Mouse (Mus musculus): ENCODE results near the gene Snai1. TPM values are rescaled to one million over a fixed set of nuclear protein-coding genes. Genes with fewer than 3 reads are reported as not detected.

The Snai1 gene
- total RNA-seq, 2 experiments from 2014 or later = 6.2 to 8.5 TPM

GRCm38 (mm10) chr2:167585273-167585672 lies 47.3 kb downstream of the Snai1 start:
- DNase-seq = no peak

GRCm38 (mm10) chr2:167586041-167586440 lies 48.0 kb downstream of the Snai1 start:
- peak; percentile 57 for DNase-seq

- no peak for DNase-seq
Observed at GRCm38 (mm10) chr2:167586976-167587375, 49.0 kb downstream of the Snai1 start.

- peak; percentile 62 for DNase-seq
Observed at GRCm38 (mm10) chr2:167588774-167589577, 51.0 kb downstream of the Snai1 start.

Other genes with a start within 250 kb of the Snai1 start
- gene B4galt5, start 189.0 kb upstream of the Snai1 start, total RNA-seq (2021) = 10 to 100 TPM; 55.5 to 76.9 TPM
- 10 to 100 TPM; 28.8 to 37.0 TPM for gene Slc9a8, start 116.5 kb upstream of the Snai1 start, total RNA-seq (2021)
- gene Rnf114, start 45.5 kb upstream of the Snai1 start, total RNA-seq (2021) = 10 to 100 TPM; 51.0 to 55.9 TPM
- gene Spata2, start 45.3 kb upstream of the Snai1 start, total RNA-seq (2021) = 10 to 100 TPM; 26.5 to 28.9 TPM
- 100 to 1,000 TPM; 159 to 162 TPM for gene Ube2v1, start 93.9 kb downstream of the Snai1 start, total RNA-seq (2021)
- 10 to 100 TPM; 16.4 to 17.5 TPM for gene Gm20431, start 123.3 kb downstream of the Snai1 start, total RNA-seq (2021)
- 100 to 1,000 TPM; 269 to 439 TPM for gene Cebpb, start 150.7 kb downstream of the Snai1 start, total RNA-seq (2021)
- gene Tmem189, start 151.6 kb downstream of the Snai1 start, total RNA-seq (2021) = 10 to 100 TPM; 31.2 to 33.5 TPM